Mouse (Mus musculus) inflammation-experienced regulatory T-cells, adult 6 months (primary cell): ENCODE measurements around the gene Nfkbie. TPM values are rescaled to one million over a fixed set of nuclear protein-coding genes. Genes with fewer than 3 reads are reported as not detected.

Source experiments
- ATAC-seq: one replicate; pipeline ENCODE4 v1.8.0; 2017
- polyA plus RNA-seq, 3 experiments: library from polyadenylated mRNA; unstranded; fragments of 100-300 nt; shearing (Covaris generic); gene quantifications; one replicate each; pipeline ENCODE4 v1.2.1; 2017

The Nfkbie gene
- polyA plus RNA-seq, 3 experiments from 2014 or later = 35.1 to 44.1 (median 43.1) TPM

DNA sequence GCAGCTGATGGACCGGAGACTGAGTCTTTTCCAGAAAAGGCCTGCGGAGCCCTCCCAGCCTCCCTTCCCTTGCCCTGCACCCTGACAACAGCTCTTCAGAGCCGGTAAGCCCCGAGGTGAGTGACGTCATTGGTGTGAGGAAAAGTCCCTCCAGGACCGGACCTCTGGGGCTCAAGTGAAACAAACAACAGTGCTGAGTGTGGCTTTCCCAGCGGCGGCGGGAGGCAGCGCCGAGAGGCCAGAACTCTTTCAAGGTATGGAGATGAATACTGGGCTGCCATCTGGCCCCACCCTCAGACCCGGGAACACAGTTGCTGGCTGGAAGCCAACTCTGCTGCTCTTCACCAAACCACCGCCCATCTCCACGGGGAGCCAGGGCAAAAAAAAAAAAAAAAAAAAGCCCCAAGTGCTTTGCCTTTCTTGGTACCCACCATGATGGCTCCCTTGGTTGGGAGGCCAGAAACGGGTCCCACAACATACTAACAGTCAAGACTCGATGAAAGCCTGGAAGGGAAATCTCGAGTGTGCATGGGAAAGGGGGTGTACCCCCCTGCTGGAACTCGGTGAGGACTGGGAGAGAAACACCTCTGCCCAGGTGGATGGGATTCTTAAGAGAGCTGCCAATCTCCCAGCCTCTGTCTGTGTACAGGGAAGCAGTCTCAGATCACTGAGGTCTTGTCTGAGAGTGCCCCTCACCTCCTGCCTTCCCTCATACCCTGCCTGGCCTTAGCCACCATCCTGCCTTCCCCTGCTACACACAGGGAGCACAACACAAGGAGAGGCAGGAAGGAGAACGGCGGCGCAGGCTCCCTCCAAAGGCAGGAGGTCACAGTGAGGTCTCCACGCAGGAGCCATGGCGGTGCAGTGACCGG is 11.3 kb upstream of the Nfkbie start:
- no peak for ATAC-seq

GRCm38 (mm10) chr17:45544873-45545277 is 10.6 kb upstream of the Nfkbie start:
- ATAC-seq = no peak

- no peak for ATAC-seq
Observed at GRCm38 (mm10) chr17:45545278-45545961, 10.1 kb upstream of the Nfkbie start.

DNA sequence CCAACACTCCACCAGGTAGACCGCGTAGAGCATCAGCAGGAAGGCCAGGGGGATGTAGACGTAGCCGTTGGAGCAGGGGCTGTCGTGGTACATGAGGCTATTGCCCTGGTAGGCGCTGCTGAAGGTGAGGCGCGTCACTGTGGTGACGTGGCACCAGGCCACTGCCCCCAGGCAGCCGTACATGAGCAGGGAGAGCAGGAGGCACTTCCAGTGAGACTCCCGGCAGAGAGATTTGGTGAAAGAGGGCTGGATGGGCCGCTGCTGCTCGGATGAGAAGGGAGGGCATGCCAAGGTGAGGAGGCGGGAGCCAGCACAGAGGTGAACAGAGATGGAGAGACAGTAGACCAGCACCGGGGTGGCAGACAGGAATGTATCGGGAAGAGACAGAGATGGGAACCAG is 8.6 kb upstream of the Nfkbie start:
- no peak for ATAC-seq

DNA sequence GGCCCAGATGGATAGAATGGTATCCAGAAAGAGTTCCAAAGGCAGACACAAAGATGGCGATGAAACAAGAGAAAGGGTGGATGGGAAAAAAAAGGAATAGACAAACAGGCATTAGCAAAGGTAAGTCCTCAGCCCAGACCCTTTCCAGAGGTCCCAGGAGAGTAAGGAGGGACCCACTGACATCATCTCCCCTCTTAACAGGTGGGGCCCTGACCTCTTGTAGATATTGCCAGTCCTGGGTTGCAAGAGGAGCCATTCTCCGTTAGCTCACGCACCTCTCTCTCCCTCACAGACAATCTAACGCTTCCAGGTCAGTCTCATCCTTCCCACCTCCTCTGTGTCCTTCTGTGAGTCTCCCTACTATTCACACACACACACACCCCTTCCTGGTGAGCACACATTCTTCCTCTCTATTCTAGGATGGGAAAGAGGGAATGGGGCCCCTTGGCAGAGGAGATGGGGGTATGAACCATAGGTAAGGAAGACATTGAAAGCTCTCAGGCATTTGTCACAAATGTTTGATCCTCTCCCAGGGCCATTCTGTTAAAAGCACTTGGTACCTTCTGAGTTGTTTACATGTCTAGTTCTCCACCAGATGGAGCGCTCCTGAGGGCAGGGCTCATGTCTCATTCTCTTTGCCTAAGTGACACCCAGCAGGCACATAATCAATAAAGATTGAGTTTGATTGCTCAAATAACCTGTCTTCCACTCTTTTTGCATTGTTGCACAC is 7.9 kb upstream of the Nfkbie start:
- no peak for ATAC-seq

DNA sequence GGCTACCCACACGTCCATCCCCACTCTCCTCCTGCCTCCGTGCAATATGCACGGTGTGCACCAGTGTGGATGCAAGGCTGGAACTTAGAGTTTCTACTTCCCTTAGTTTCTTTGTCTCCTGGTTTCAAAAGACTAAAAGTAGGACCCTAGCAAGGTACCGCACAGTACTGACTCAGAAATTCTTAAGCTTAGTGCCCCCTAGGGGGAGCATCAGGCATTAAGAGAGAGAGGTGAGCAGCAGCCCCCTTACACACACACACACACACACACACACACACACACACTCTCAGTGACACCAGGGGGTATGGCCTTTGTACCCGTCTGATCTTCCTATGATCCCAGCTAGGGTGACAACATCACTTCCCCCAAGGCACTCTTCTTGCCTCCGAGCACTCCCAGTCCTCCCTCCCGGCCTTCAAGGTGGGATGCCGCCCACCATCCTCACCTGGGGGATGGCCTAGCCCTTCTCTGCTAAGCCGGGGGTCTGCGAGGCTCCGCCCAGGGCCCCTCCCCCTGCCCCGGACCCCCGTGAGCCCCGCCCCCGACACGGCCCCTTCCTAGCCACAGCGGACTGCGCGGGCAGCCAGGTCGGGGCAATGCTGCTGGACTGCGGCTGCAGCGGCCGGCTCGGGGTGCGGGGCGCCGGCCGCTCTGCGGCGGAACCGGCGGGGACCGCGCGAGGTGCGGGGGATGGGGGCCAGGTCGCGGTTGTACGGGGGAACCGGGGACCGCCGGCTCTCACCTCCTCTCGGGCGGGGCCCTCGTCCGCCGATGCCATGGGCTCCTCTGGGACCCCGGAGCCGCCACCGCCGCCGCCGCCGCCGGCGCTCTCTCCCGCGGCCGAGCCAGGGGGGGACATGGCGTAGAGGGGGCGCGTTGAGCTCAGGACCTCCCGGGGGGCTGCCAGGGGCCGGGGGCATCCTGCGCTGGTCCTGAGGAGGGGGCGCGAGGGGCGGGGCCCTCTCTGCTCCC is 6.7 kb upstream of the Nfkbie start:
- ATAC-seq = no peak

DNA sequence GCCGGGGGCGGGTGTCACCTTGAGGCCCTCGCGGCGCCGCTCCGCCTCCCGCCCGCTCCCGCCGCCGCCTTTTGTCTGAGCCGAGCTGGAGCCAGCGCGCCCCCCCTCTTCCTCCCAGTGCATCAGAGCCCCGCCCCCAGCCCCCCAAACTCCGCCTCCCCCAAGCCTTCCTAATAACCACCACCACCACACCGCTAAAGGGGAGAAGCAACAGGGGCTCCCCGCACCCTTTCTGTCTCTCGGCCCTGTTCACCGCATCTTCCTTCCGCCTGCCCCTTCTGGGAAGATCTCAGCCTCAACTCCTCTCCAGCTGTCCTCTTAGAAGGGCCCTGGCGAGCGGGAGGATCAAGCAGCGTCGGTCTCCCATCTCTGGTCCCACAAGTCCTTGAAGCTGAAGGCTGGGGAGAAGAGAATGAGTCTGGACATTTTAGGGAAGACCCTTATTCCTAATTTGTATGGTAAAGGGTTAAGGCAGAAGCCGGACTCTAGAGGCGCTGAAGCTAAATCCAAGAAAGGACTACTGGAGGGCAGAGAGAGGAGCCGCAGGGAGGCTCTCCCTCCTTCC is 5.8 kb upstream of the Nfkbie start, which contains the start of gene Tmem151b:
TSS of gene Tmem151b (minus strand) at position 61 of the 565 bp plus-strand sequence.
- no peak for ATAC-seq

DNA sequence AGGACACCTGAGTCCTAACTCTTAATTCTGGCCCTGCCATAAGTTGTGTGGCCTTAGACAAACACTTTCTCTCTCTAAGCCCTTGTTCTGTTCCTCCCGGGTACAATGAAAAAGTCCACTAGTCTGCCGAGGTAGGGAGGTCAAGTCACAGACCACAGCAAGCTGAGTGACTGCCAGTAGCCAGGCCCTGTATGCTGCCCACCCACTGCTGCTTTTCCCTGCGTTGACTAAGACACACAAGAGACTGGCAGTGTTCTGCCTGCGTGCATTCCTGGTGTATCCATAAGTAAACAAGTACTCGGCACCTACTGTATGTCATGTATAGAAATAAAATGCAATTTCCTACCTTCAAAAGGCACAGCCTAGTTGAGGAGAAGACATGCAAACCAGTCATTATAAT is 5.2 kb upstream of the Nfkbie start:
- no peak for ATAC-seq

GRCm38 (mm10) chr17:45551249-45551796 is 4.2 kb upstream of the Nfkbie start:
- ATAC-seq = no peak

DNA sequence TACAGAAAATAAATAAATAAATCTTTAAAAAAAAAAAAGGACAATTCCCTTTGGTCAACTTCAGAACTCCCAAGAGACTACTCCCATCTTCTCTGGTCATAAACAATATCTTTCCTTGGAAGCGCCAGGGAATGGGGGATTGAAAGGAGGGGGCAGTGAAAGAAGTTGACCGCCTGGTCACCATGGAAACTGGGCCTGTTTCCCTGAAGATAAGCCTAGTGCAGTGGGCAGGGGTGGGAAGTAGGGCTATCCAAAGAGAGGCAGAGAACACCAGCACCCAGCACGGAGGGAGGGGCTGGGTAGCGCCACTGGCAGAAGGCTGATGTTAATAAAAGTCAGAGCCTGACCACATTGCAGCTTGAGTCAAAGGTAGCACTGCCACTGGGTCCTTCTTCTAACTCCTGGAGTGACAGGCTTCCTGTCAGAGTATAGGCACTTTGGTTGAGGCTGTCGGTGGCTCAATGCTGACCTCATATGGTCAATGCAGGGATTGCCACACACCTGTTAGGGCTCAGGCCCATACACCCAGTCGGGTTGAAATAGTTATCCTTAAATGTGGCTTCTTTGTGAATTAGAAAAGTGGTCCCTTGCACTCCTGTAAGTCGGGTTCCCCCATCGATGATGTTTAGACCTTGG is 3.6 kb upstream of the Nfkbie start:
- peak; percentile 61 for ATAC-seq

DNA sequence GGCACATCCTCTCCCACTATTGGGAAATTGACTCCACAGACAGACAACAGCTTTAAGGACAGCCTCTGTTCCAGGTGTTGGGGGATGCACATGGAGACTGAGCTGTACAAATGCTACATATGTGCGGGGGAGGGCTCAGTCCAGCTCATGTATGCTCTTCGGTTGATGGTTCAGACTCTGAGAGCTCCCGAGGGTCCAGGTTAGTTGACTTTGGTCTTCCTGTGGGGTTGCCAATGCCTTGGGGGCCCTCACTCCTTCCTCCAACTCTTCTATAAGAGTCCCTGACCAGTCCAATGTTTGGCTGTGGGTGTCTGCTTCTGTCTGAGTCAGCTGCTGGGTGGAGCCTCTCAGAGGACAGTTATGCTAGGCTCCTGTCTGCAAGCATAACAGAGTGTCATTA is 2.4 kb upstream of the Nfkbie start:
- ATAC-seq = no peak

DNA sequence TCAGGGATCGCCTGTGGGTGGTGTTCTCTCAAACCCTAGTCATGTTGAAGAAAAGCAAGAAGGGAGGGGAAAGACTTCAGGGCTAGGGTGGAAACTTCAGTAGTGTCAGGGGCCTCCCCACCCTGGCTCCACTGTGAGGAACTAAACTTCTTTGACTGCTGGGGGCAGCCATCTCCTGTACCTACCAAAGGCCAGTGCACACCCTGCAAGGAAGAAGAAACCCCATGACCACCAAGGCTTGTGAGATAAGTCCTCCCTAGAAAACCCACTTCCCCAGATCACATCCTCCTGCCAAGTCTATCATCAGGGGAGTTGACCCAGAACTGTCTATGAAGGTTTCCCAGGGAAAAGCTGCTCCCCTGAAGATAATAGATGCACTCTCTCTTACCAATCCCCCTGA is 1.1 kb upstream of the Nfkbie start:
- ATAC-seq = no peak

DNA sequence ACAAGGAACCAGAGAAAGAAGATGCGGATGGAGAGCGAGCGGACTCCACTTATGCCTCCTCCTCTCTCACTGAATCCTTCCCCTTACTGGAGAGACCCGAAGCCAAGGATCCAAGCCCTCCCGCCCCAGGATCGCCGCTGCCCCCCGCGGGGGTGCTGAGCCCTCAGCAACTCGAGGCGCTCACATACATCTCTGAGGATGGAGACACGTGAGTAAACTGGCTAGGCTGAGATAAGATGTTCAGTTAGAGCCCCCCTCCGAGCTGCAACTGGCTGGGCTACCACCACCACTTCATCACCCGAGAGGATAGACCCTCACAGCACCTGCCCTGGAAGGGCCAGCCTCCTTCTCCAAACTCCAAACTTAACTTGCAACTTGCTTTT is 595 bp downstream of the Nfkbie start:
- ATAC-seq = no peak

GRCm38 (mm10) chr17:45556514-45557245 is 1.2 kb downstream of the Nfkbie start:
- ATAC-seq = no peak

GRCm38 (mm10) chr17:45557246-45557824 is 1.8 kb downstream of the Nfkbie start:
- ATAC-seq = no peak

DNA sequence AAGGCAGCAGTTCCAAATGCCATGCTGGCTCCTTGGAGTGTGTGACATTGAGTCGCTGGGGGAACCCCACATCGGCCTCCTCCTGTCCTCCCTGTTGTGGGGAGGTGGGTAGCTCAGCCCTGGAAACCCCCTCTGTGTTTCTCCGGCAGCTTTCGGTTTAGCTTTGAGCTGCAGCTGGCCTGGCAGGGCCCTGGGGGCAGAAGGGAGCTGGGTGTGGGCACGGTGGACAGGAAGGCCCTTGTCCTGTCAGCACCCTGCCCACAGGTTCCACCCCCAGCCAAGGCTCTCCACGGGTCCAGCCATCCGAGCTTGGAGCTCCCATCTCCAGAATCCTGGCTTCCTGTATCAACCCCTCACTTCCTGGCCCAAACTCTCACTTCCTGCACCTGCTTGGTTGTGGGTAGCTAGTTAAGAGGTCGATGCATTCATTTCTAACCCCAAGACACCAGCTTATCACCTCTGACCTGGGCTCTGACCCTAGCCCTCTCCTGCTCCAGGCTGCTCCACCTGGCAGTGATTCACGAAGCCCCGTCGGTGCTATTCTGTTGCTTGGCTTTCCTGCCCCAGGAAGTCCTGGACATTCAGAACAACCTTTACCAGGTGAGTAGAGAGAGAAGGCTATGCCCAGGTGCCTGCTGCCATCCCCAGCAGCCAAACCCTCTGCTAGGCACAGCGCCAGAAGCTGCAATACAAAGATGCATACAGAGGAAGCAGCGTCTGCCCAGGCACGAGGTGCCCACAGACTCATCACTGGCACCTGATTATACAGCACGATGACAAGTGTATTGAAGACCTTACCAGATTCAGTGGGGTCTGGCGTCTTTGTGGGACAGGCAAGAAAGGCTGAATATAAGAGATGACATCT is 2.7 kb downstream of the Nfkbie start:
- peak; percentile 54 for ATAC-seq

DNA sequence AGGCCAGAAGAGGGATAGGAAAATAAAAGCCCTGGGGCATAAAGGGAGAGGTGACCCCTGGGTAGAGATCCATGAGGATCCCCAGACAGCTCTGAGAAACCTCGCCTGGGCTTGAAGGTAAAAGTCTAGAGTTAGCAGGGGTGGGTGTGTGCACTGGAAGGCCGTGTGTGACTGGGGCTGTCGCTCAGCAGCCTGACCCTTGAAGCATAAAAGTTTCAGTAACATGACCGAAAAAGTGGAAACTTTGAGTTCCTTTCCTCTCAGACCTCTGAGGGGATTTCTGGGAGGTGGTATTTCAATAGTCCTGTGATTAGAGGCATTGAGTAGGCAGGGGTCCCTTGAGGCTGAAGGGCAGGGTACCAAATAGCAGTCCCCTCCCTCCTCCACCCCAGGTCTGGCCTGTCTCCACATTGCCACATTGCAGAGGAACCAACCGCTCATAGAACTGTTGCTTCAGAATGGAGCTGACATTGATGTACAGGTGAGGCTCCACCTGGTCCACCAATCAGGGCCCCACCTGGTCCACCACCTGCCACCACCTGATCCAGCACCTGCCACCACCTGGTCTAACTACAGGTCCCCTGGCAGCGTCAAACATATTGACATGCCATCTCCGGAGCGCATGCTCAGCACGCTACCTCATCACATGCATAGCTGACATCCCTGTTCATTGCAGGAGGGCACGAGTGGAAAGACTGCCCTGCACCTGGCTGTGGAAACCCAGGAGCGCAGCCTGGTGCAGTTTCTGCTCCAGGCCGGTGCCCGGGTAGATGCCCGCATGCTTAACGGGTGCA is 4.4 kb downstream of the Nfkbie start:
- no peak for ATAC-seq

DNA sequence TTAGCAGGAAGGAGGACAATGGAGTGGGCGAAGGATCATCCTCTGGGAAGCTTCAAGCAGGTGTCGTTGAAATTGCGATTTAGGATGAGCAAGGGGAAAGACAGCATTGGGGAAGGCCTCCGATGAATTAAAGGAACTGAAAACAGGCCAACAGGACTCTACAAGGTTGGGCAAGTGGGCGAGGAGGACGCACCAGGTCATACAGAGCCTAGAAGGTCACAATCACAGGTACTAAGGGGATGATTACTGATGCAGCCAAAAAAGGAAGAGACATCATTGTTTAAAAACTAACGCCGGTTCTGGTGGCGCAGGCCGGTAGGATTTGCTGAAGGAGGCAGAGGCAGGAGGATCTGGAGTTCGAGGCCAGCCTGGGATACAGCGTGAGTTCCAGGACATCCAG is 7.7 kb downstream of the Nfkbie start:
- no peak for ATAC-seq
